In genomic region chr10:123060831-123061230, GRCm38 (mm10) we compare ENCODE assay signal across 15 mouse cellular contexts. TPM values are rescaled to one million over a fixed set of nuclear protein-coding genes. Genes with fewer than 3 reads are reported as not detected.
DNase-seq lines count a peak whose midpoint lies in the region; ATAC-seq lines count a peak whose summit lies in the region.
"Had no signal": no experiment of that assay in that cellular context is flagged by ENCODE, and none has a peak within 500 bp of the region (broad histone marks: within the 10 kb centered on the region; RNA-seq: fewer than 3 reads in every experiment).

No protein-coding gene starts in this region.

- H3K9ac ChIP-seq in heart, embryonic 15.5 days = no peak overlapping the region
- H3K9ac ChIP-seq: midbrain, embryonic 12.5 days; stomach, embryonic 15.5 days had no signal

- intact Hi-C loops in gastrocnemius, postnatal 36 days (cut with DNase I) = no loop called here

- DNase-seq in layer of hippocampus, adult 9-11 months = peak; percentile 80
- no peak for DNase-seq in layer of hippocampus, adult 9-10 months (ENCODE audit: low spot score)
- peak; percentile 22 to 44 for DNase-seq in gastrocnemius, postnatal 36 days
- DNase-seq in lung, postnatal 25 days (ENCODE audit: low spot score) = peak; percentile 33
- DNase-seq in embryo, embryonic 10.5 days (ENCODE audit: low spot score) = no peak
- DNase-seq in cerebellum, postnatal 4 days (ENCODE audit: low spot score in 2 of 2) = no peak
- DNase-seq in cerebellum, adult 9-10 months = no peak
- DNase-seq: adrenal gland, adult 8-10 months; cerebellum, adult 11-12 months; kidney, postnatal 4 days had no signal

- H3K4me1 ChIP-seq in heart, embryonic 15.5 days (replicated peaks) = peaks cover 32% of the 10 kb centered on the region
- H3K4me1 ChIP-seq: limb, embryonic 10.5 days; midbrain, embryonic 12.5 days; stomach, embryonic 15.5 days had no signal

- H3K27me3 ChIP-seq in heart, embryonic 15.5 days = no peaks in the 10 kb centered on the region
- H3K27me3 ChIP-seq: CH12.LX; midbrain, embryonic 12.5 days; stomach, embryonic 15.5 days had no signal

- H3K4me3 ChIP-seq in heart, embryonic 15.5 days = no peak overlapping the region
- H3K4me3 ChIP-seq: limb, embryonic 10.5 days; midbrain, embryonic 12.5 days; stomach, embryonic 15.5 days had no signal

- H3K36me3 ChIP-seq in heart, embryonic 15.5 days = 0 out of 2 replicates have a peak, but pooled peaks cover 9% of the 10 kb centered on the region
- H3K36me3 ChIP-seq: midbrain, embryonic 12.5 days had no signal

- H3K4me2 ChIP-seq in heart, embryonic 15.5 days = peak overlapping the region; percentile 41
- H3K4me2 ChIP-seq: midbrain, embryonic 12.5 days; stomach, embryonic 15.5 days had no signal

- ATAC-seq in heart, embryonic 15.5 days (replicated peaks; ENCODE audit: insufficient number of reproducible peaks, insufficient read depth, low FRiP score, low read depth) = peak; percentile 83

- H3K27ac ChIP-seq in heart, embryonic 15.5 days = peak overlapping the region; percentile 82
- H3K27ac ChIP-seq: limb, embryonic 10.5 days; midbrain, embryonic 12.5 days; stomach, embryonic 15.5 days had no signal

- 60% methylated on average over 6 of the region's 6 CpGs for WGBS in heart, embryonic 15.5 days

- no peaks in the 10 kb centered on the region for H3K9me3 ChIP-seq in heart, embryonic 15.5 days (replicated peaks)
- H3K9me3 ChIP-seq: limb, embryonic 10.5 days; midbrain, embryonic 12.5 days; stomach, embryonic 15.5 days had no signal

RNA-seq across cellular contexts. Expression of gene Mon2, which starts 15.5 kb away (rescaled TPM):
- 10 to 100 TPM; 29.9 to 38.9 TPM for total RNA-seq in gastrocnemius, postnatal 36 days (2021)
- polyA plus RNA-seq in heart, embryonic 15.5 days (2015; fragmentation: Nextera tagmentation; extraction: Ambion mirVana) = 16.5 and 22.6 TPM in 2 replicates

Comparison
In these comparisons a context has a peak if more than half of its experiments do, and no peak if none do; other contexts are left out.
1. DNase-seq: peak in layer of hippocampus, adult 9-11 months (single experiment), gastrocnemius, postnatal 36 days (2 of 2) and lung, postnatal 25 days (single experiment); none in layer of hippocampus, adult 9-10 months (single experiment), embryo, embryonic 10.5 days (single experiment), cerebellum, postnatal 4 days (0 of 2) and cerebellum, adult 9-10 months (single experiment).